Mouse (Mus musculus): ENCODE measurements at regions not wholly inside any gene's neighbourhood (a gene's known extent, or its start where the extent isn't known, plus 50 kb on each side); places are given as distances from the start of the nearest gene placed in this dataset.
"Not testable (repeated sequence)": the region's sequence is repeated elsewhere in the genome, so short reads cannot be mapped to it uniquely, and the experiment has no call there.

DNA sequence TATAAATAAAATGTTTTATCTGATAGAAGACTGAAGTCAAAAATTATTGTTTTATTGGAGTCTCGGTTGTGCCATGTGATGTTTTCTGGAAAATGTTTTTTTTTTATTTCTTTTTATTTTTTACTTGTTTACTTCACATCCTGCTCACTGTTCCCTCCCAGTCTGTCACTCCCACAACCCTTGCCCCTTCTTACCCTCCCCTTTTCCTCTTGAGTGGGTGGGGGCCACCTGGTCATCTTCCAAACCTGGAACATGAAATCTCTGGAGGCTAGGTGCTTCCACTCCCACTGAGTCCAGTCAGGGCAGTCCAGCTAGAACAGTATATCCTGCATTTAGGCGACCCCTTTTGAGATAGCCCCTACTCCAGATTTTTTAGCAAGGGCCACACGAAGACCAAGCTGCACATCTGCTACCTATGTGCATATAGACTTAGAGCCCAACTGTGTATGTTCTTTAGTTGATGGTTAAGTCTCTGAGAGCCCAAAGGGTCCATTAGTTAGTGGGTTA lies 98.3 kb upstream of the Gm21119 start:
- not testable (repeated sequence) for TF ChIP-seq CTCF, EP300 (IDR thresholded peaks at IDR 0.05; ENCODE audit: low read depth)
